Mouse (Mus musculus) midbrain, embryonic 11.5 days (tissue): ENCODE measurements at regions not wholly inside any gene's neighbourhood (a gene's known extent, or its start where the extent isn't known, plus 50 kb on each side); places are given as distances from the start of the nearest gene placed in this dataset.
A peak's percentile ranks its signal among the peaks of the same experiment; 100 is the strongest.

Source experiments
- ATAC-seq: fragments of 200-750 bp; cut with Nextera tagmentation; 2 replicates; pipeline ENCODE4 v1.8.0; 2017; ENCODE audit warnings: moderate TSS enrichment, moderate library complexity; ENCODE audit not compliant: low FRiP score
- DNase-seq: peaks from one replicate; pipeline ENCODE4 v3.0.0; 2015; ENCODE audit warnings: low spot score; ENCODE audit errors: missing footprints
- H3K27ac ChIP-seq: fragments of 300-500 bp; sonication (generic); 2 replicates; pipeline ENCODE4 v1.5.1; 2014; ENCODE audit warnings: low read depth, low read length
- H3K27me3 ChIP-seq: fragments of 300-500 bp; sonication (generic); 2 replicates; pipeline ENCODE4 v1.6.1; 2014; ENCODE audit warnings: mild to moderate bottlenecking, low read length, moderate library complexity, mixed read lengths; ENCODE audit not compliant: control insufficient read depth, insufficient read depth
- H3K36me3 ChIP-seq: fragments of 300-500 bp; sonication (generic); 2 replicates; pipeline ENCODE4 v1.6.1; 2014; ENCODE audit warnings: mild to moderate bottlenecking, low read length, moderate library complexity, mixed read lengths; ENCODE audit not compliant: control insufficient read depth, insufficient read depth
- H3K4me1 ChIP-seq: fragments of 300-500 bp; sonication (generic); 2 replicates; pipeline ENCODE4 v1.6.1; 2014; ENCODE audit warnings: low read length; ENCODE audit not compliant: control insufficient read depth, insufficient read depth
- H3K4me2 ChIP-seq: fragments of 300-500 bp; sonication (generic); 2 replicates; pipeline ENCODE4 v1.6.1; 2014; ENCODE audit warnings: mild to moderate bottlenecking, moderate library complexity
- H3K4me3 ChIP-seq: fragments of 300-500 bp; sonication (generic); 2 replicates; pipeline ENCODE4 v1.5.1; 2014; ENCODE audit warnings: low read depth, low read length
- H3K9ac ChIP-seq: fragments of 300-500 bp; sonication (generic); 2 replicates; pipeline ENCODE4 v1.6.1; 2014; ENCODE audit warnings: low read length
- H3K9me3 ChIP-seq: fragments of 300-500 bp; sonication (generic); 2 replicates; pipeline ENCODE4 v1.6.1; 2016; ENCODE audit warnings: low read length; ENCODE audit not compliant: control insufficient read depth
- WGBS: fragments of 180-500 bp; shearing (Covaris S2); extraction: QIAGEN DNeasy Blood & Tissue Kit; methylation state at CpG from one replicate; pipeline ENCODE4 v1.1.7; 2014; 5-methylcytosine and 5-hydroxymethylcytosine counted together

DNA sequence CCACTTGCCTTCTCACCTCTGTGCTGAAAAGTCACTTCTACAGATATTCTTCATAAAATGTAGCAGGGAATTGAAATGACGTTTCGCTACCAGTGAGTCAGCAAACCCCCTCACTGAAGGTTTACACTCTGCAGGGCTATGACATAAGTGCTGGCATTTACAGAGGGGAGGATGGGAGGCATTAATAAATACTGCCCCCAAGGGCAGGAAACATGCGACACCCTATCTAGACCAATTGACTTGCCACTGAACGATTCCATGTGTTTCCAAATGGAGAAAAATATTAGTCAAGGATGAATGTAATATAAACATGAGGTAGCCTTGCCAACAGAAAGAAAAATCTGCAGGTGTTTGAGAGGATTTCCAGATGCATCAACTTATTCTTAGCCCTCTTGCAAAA, 465.5 kb downstream of the Ipo11 start:
- no peak for DNase-seq

DNA sequence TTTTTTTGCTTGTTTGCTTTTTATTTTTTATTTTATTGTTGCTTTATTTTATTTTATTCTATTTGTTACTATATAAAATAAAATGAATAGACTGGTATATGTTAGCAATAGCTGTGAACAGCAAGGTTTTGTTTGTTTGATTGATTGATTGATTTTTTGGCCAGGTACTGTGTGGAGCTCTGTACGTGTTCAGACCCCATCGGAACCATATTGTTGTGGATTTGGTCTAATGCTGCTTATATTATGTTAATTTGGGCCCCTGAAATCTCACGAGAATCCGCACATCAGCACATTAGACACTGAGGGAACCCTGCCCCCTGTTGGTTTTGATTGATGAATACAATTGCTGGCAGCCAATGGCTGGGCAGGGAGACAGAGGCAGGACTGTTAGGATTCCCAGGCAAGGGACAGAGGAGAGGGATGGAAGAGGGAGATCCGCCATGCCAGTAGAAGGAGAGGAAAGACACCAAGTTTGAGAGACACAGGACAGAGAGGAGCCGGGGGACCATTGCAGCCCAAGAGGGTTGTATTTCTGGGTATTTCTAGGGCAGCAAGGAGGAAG, 482.3 kb downstream of the Ipo11 start:
- Histone ChIP-seq H3K4me3 (no peak overlapping the region), H3K36me3 (no peaks in the 10 kb centered on the region), H3K27me3 (no peaks in the 10 kb centered on the region), H3K9ac (no peak overlapping the region), H3K4me2 (no peak overlapping the region), H3K27ac (no peak overlapping the region), H3K9me3 (no peaks in the 10 kb centered on the region), H3K4me1 (no peaks in the 10 kb centered on the region)
- no peak for DNase-seq
- whole genome bisulfite sequencing: 81% methylated on average over 6 of the region's 6 CpGs
- peak; percentile 75 for ATAC-seq

More for the DNA sequence above, 465.5 kb downstream of the Ipo11 start:
- Histone ChIP-seq H3K9ac (no peak overlapping the region), H3K4me2 (no peak overlapping the region), H3K4me1 (no peaks in the 10 kb centered on the region), H3K27ac (no peak overlapping the region), H3K36me3 (no peaks in the 10 kb centered on the region), H3K9me3 (no peaks in the 10 kb centered on the region), H3K27me3 (no peaks in the 10 kb centered on the region), H3K4me3 (no peak overlapping the region)
- no peak for ATAC-seq
- WGBS: 90% methylated on average over 4 of the region's 4 CpGs

DNA sequence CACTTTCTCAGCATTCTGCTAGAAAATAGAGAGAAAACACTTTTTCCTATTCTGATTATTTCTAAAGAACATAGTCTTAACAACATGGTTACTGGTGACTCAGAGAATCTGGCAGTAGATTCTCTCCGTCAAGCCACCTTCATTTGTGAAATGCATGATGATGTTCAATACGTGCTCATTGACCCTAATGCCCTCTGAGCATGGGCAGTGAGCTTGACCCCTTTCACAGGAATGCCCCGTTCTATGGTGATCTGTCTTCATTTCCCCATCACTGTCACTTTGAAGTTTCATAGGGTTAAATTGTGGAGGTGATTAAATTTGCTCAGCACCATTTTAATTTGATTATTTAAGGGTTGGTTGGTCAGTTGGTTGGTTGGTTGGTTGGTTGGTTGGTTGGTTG, 504.6 kb downstream of the Ipo11 start:
- no peak overlapping the region for H3K9ac ChIP-seq
- H3K27me3 ChIP-seq: no peaks in the 10 kb centered on the region
- no peaks in the 10 kb centered on the region for H3K4me1 ChIP-seq
- H3K4me2 ChIP-seq: no peak overlapping the region
- 71% methylated on average over 3 of the region's 3 CpGs for WGBS
- ATAC-seq (no peak), DNase-seq (no peak)
- no peaks in the 10 kb centered on the region for H3K9me3 ChIP-seq
- no peak overlapping the region for H3K27ac ChIP-seq
- no peaks in the 10 kb centered on the region for H3K36me3 ChIP-seq
- no peak overlapping the region for H3K4me3 ChIP-seq

DNA sequence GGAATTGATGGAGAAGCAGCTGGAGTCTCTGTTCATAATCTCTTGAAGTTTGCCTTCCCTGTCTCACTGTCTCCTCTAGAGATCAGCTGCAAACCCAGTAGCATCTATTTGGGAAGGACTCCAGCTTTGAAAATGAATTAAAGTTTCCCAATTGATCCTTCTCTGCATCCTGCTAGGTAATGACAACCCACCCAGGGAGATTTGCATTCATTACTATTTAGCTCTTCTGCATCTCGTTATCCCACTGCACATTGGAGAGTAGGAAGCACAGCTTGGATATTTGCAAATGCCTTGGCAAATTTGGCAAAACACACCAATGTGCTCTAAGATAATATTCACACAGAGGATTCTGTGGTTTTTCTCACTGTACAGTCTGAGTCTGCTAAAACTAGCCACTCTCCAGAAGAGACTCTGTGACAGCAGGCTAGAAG, 530.1 kb downstream of the Ipo11 start:
- Histone ChIP-seq H3K4me2 (no peak overlapping the region), H3K9ac (no peak overlapping the region), H3K27me3 (no peaks in the 10 kb centered on the region), H3K36me3 (no peaks in the 10 kb centered on the region), H3K9me3 (no peaks in the 10 kb centered on the region), H3K4me3 (no peak overlapping the region), H3K4me1 (no peaks in the 10 kb centered on the region), H3K27ac (no peak overlapping the region)
- peak; percentile 54; the same call in 1 of the 2 replicates for ATAC-seq
- 27% methylated on average over 1 of the region's 1 CpGs for WGBS
- DNase-seq: no peak

DNA sequence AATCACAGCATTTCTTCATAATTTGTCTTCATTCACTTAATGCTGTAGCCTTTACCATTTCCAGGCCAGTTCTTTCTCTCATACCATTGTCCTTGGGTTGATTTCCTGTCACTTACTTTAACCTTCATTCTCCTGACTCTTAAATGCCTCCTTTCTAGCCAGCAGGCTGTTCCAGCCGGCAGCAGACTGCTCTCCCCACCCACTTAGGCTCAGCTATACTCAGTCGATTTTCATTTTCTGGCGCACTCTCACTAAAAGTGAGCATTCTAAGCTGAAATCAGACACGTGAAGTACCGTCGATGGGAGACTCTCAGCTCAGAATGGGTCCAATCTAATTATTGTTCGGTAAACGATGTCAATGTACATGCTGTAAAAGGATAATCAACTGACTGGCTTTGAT, 544.1 kb downstream of the Ipo11 start:
- no peaks in the 10 kb centered on the region for H3K9me3 ChIP-seq
- no peaks in the 10 kb centered on the region for H3K27me3 ChIP-seq
- no peaks in the 10 kb centered on the region for H3K36me3 ChIP-seq
- WGBS: 86% methylated on average over 8 of the region's 8 CpGs
- H3K9ac ChIP-seq: no peak overlapping the region
- H3K4me3 ChIP-seq: no peak overlapping the region
- H3K4me1 ChIP-seq: no peaks in the 10 kb centered on the region
- ATAC-seq: no peak
- no peak overlapping the region for H3K27ac ChIP-seq
- H3K4me2 ChIP-seq: no peak overlapping the region
- DNase-seq: no peak

DNA sequence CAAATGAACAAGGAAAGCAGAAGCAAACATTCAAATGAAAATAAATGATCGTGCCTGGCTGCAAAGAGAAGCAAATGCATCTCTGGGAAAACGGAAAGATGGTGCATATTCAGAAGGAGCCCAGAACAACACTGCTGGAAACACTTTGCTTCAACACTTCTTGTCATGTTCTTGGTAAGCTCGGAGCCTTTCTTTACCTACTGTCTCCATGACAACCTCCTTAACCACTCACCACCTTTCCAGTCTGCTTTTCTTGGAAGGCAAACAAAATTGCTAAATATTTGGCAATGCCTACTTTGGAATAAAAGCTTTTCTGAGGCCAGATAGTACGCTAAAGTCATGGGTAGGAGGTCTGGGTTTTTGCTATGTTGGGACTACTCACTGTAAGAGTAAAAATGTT, 548.1 kb downstream of the Ipo11 start:
- Histone ChIP-seq H3K36me3 (no peaks in the 10 kb centered on the region), H3K4me3 (no peak overlapping the region), H3K9me3 (no peaks in the 10 kb centered on the region), H3K4me1 (no peaks in the 10 kb centered on the region), H3K9ac (no peak overlapping the region), H3K4me2 (no peak overlapping the region), H3K27ac (no peak overlapping the region), H3K27me3 (no peaks in the 10 kb centered on the region)
- DNase-seq (no peak), ATAC-seq (no peak)
- WGBS: 79% methylated on average over 4 of the region's 4 CpGs

DNA sequence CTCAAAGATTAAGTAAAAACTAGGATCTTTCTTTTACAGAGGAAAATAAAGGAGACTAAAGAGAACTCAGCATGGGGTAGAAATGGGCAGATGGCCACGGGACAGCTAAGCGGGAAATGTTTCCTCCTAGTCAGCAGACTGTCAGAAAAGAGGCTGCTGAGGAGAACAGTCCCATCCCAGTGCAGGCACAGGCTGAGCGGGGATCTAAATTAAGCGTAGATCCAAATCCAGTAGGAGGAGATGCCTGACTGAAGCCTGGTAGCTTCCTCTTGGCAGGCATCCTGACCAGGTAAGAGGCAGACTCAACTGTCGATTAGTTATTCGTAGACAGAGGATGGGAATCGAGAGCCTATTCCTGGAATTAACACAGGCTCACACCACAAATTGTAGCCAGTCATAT, 569.2 kb downstream of the Ipo11 start:
- DNase-seq: no peak
- H3K4me1 ChIP-seq: no peaks in the 10 kb centered on the region
- WGBS: 76% methylated on average over 7 of the region's 7 CpGs
- H3K9ac ChIP-seq: no peak overlapping the region
- no peak for ATAC-seq
- H3K27ac ChIP-seq: no peak overlapping the region
- no peak overlapping the region for H3K4me3 ChIP-seq
- no peaks in the 10 kb centered on the region for H3K36me3 ChIP-seq
- no peaks in the 10 kb centered on the region for H3K9me3 ChIP-seq
- no peak overlapping the region for H3K4me2 ChIP-seq
- no peaks in the 10 kb centered on the region for H3K27me3 ChIP-seq

DNA sequence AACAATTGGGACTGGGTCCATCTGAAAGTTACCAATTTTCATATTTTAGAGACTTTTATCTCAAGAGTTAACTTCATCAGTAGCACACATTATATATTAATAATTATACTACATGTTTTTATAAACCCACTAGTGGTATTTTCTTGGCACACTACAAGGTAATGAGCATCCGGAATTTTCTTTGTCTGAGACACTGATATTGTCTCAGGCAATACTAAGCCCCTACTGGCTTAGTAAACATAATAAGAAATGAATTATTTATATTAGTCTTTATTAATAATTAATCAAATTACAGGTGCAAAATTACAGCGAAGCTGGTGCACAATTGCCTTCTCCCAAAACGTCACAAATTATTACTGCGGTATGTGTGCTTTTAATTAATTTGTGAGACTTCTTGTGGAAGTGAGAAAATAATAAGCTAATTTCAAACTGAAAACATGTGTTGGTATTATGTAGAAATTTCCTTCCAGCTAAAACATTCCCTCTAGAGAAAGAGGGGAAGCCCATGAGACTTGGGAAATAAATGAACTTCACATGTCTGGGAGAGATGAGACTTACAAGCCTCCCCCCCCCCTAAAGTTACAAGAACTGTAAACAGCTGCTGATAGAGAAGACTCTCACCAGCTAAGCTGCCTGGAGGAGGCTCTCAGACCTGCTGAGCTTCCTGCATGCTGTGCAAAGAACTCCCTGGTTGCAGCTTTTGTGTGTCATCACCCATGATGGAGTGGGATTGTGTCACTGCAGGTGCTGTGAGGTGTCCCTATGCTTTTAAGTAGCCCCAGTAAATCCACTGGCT, 583.9 kb downstream of the Ipo11 start:
- Histone ChIP-seq H3K4me2 (no peak overlapping the region), H3K4me1 (no peaks in the 10 kb centered on the region), H3K4me3 (no peak overlapping the region), H3K27ac (no peak overlapping the region), H3K9me3 (no peaks in the 10 kb centered on the region), H3K9ac (no peak overlapping the region), H3K36me3 (no peaks in the 10 kb centered on the region), H3K27me3 (no peaks in the 10 kb centered on the region)
- no peak for DNase-seq
- 87% methylated on average over 4 of the region's 4 CpGs for WGBS
- ATAC-seq: no peak

DNA sequence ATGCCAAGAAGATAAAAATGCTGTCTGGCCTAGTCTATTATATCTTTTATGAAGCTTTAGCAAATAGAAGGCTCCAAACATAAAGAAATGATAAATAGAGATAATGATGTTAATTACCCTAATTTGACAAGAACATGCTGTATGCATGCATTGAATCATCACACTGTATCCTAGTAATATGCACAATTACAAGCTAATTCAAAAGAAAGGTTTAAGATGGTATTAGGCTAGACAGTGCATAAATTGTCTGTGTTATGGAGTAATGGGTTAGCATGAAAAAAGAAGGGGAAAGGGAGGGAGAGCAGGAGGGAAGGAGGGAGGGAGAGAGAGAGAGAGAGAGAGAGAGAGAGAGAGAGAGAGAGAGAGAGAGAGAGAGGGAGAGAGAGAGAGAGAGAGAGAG, 604.7 kb downstream of the Ipo11 start:
- ATAC-seq: no peak
- Histone ChIP-seq H3K4me3 (no peak overlapping the region), H3K27me3 (no peaks in the 10 kb centered on the region), H3K9ac (no peak overlapping the region), H3K36me3 (no peaks in the 10 kb centered on the region), H3K4me2 (no peak overlapping the region), H3K9me3 (no peaks in the 10 kb centered on the region), H3K4me1 (no peaks in the 10 kb centered on the region), H3K27ac (no peak overlapping the region)
- DNase-seq: no peak
